Mouse (Mus musculus) kidney, embryonic 15.5 days (tissue): ENCODE measurements at regions not wholly inside any gene's neighbourhood (a gene's known extent, or its start where the extent isn't known, plus 50 kb on each side); places are given as distances from the start of the nearest gene placed in this dataset.

Experiments used
- ATAC-seq: fragments of 200-750 bp; cut with Nextera tagmentation; replicated peaks from 2 replicates; pipeline ENCODE4 v1.8.0; 2017; ENCODE audit warnings: moderate TSS enrichment; ENCODE audit not compliant: low FRiP score
- H3K27ac ChIP-seq: fragments of 300-500 bp; sonication (generic); 2 replicates; pipeline ENCODE4 v1.5.1; 2015; ENCODE audit warnings: mild to moderate bottlenecking, inconsistent platforms
- H3K27me3 ChIP-seq: fragments of 300-500 bp; sonication (generic); 2 replicates; pipeline ENCODE4 v1.6.1; 2015; ENCODE audit warnings: inconsistent platforms
- H3K36me3 ChIP-seq: fragments of 300-500 bp; sonication (generic); 2 replicates; pipeline ENCODE4 v1.6.1; 2015; ENCODE audit warnings: inconsistent platforms
- H3K4me1 ChIP-seq: fragments of 300-500 bp; sonication (generic); 2 replicates; pipeline ENCODE4 v1.6.1; 2015; ENCODE audit warnings: inconsistent platforms
- H3K4me2 ChIP-seq: fragments of 300-500 bp; sonication (generic); 2 replicates; pipeline ENCODE4 v1.6.1; 2015; ENCODE audit warnings: moderate library complexity, mild to moderate bottlenecking, inconsistent platforms
- H3K4me3 ChIP-seq: fragments of 300-500 bp; sonication (generic); replicated peaks from 2 replicates; pipeline ENCODE4 v1.5.1; 2015; ENCODE audit warnings: mild to moderate bottlenecking, inconsistent platforms
- H3K9ac ChIP-seq: fragments of 300-500 bp; sonication (generic); 2 replicates; pipeline ENCODE4 v1.6.1; 2015; ENCODE audit warnings: mild to moderate bottlenecking, inconsistent platforms
- H3K9me3 ChIP-seq: fragments of 300-500 bp; sonication (generic); replicated peaks from 2 replicates; pipeline ENCODE4 v1.6.1; 2016; ENCODE audit warnings: inconsistent platforms
- WGBS: fragments of 180-500 bp; shearing (Covaris S2); methylation state at CpG from one replicate; pipeline ENCODE4 v1.1.7; 2015; ENCODE audit warnings: mixed read lengths; 5-methylcytosine and 5-hydroxymethylcytosine counted together

DNA sequence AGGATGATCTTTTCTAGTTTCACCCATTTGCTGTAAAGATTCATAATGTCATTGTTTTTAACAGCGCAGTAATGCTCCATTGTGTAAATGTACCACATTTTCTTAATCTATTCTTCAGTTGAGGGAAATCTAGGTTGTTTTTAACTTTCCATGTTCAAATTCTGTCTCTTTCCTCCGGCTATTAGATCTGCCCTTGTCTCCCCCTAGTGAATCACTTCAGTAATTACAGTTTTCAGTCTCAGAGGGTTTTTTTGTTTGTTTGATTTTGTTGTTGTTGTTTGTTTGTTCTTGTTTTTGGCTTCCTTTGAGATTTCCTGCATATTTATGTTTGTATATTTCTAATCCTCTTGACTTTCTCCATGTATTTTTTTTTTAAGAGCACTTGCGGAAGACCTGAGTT lies 194.8 kb upstream of the Thsd7b start:
- Histone ChIP-seq H3K27ac (no peak overlapping the region), H3K9me3 (no peaks in the 10 kb centered on the region), H3K4me2 (no peak overlapping the region), H3K4me1 (no peaks in the 10 kb centered on the region), H3K27me3 (no peaks in the 10 kb centered on the region), H3K36me3 (no peaks in the 10 kb centered on the region), H3K4me3 (no peak overlapping the region), H3K9ac (no peak overlapping the region)
- WGBS: 76% methylated on average over 3 of the region's 3 CpGs
- no peak for ATAC-seq

DNA sequence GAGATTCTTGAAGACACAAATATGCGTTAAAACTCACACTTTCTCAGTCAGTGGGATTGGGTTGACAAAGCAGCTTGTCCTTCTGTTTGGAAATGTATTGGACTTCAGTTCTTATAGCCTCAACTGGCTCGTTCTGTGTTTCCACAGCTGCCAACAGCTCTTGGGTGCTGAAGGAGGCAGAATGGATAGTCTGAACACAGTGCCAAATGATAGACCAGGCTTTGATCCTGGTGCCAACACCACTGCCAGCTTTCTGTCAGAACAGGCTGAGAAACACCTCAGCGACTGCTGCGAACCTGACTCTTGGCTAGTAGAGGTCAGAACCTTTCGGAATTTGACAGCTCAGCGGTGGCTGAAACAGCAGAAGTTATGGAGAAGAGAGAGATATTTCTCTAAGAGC lies 215.9 kb upstream of the Thsd7b start:
- WGBS: 73% methylated on average over 6 of the region's 6 CpGs
- Histone ChIP-seq H3K27ac (no peak overlapping the region), H3K9ac (no peak overlapping the region), H3K9me3 (no peaks in the 10 kb centered on the region), H3K4me1 (no peaks in the 10 kb centered on the region), H3K36me3 (no peaks in the 10 kb centered on the region), H3K4me2 (no peak overlapping the region), H3K27me3 (no peaks in the 10 kb centered on the region), H3K4me3 (no peak overlapping the region)
- no peak for ATAC-seq

DNA sequence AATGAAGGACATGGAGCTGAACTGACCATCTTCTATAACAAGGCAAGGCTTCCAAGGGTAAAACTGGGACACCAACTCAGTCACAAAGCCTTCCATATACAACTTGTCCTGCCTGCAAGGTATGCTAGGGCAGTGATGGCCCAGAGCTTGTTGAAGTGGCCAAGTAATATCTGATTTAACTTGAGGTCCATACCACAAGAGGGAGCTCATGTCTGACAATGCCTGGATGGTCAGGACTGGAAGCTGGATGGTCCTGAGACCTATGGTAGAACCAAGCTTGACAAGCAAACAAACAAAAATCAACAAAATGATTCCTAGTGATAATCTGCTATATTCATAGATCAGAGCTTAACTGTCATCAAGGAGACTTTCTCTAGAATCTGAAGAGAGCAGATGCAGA lies 217.8 kb upstream of the Thsd7b start:
- no peak overlapping the region for H3K9ac ChIP-seq
- no peak overlapping the region for H3K4me2 ChIP-seq
- no peaks in the 10 kb centered on the region for H3K36me3 ChIP-seq
- ATAC-seq: no peak
- H3K4me3 ChIP-seq: no peak overlapping the region
- H3K9me3 ChIP-seq: no peaks in the 10 kb centered on the region
- H3K4me1 ChIP-seq: no peaks in the 10 kb centered on the region
- no peak overlapping the region for H3K27ac ChIP-seq
- H3K27me3 ChIP-seq: no peaks in the 10 kb centered on the region

DNA sequence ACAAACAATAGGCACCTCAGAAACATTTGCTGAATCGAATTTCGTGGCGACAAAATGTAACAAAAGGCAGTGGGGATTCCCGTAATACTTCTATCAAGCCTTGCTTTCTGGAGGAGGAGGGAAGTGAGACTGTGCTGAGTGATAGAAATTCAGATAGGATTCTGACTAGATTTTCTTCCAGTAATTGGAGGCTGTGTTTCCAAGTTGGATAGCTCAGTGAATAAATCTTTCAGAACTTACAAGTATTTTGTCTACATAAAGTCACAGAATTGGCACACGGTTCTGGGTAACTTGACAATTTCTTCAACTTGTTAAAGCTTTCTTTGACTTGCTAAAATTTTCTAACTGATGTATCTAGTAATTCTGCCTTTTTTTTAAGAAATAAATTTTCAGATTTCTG lies 239.4 kb upstream of the Thsd7b start:
- Histone ChIP-seq H3K9me3 (no peaks in the 10 kb centered on the region), H3K27me3 (no peaks in the 10 kb centered on the region), H3K4me3 (no peak overlapping the region), H3K4me1 (no peaks in the 10 kb centered on the region), H3K36me3 (no peaks in the 10 kb centered on the region), H3K9ac (no peak overlapping the region), H3K4me2 (no peak overlapping the region), H3K27ac (no peak overlapping the region)
- ATAC-seq: no peak
- 87% methylated on average over 5 of the region's 5 CpGs for WGBS

DNA sequence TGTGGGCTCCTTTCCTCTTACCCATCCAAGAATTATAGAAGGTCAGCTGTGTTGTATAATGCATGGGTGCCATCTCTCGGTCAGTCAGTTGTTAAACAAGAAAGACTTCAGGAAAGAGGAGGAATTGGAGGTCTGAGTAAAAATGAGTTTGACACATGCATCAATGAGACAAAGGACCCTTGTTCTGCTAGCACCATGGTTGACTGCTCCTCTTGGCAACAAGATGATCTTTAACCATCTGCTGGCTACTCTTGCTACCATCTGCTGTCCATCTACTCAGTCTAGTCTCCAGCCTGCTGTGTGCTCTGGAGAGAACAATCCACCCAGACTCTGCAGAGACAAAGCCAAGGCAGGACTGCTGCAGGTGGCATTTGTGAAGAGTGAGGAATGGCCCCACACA lies 267.2 kb upstream of the Thsd7b start:
- H3K4me2 ChIP-seq: no peak overlapping the region
- no peaks in the 10 kb centered on the region for H3K27me3 ChIP-seq
- no peak overlapping the region for H3K27ac ChIP-seq
- H3K9ac ChIP-seq: no peak overlapping the region
- H3K4me3 ChIP-seq: no peak overlapping the region
- 81% methylated on average over 1 of the region's 1 CpGs for WGBS
- no peaks in the 10 kb centered on the region for H3K36me3 ChIP-seq
- H3K9me3 ChIP-seq: no peaks in the 10 kb centered on the region
- no peak for ATAC-seq
- no peaks in the 10 kb centered on the region for H3K4me1 ChIP-seq

DNA sequence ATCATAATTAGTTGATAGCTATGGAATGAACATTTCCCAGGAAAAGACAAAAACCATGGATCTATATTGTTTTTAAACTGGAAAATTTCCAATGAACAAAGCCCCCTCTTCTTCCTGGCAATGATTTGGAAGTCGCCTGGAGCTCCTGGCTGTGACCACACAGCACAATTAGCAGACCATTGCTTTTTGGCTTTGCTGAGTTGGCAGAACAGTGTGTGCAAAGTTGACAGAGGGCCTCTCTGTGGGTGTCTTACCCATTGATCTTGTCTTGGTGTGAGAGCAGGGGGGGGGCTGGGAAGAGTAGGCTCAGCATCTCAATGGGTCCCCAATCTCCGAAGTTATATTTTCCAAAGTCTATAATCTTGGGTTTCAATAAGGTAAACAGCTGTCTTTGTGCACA lies 270.8 kb upstream of the Thsd7b start:
- Histone ChIP-seq H3K4me2 (no peak overlapping the region), H3K27ac (no peak overlapping the region), H3K4me1 (no peaks in the 10 kb centered on the region), H3K4me3 (no peak overlapping the region), H3K27me3 (no peaks in the 10 kb centered on the region), H3K9ac (no peak overlapping the region), H3K9me3 (no peaks in the 10 kb centered on the region), H3K36me3 (no peaks in the 10 kb centered on the region)
- WGBS: 81% methylated on average over 2 of the region's 2 CpGs
- ATAC-seq: no peak

DNA sequence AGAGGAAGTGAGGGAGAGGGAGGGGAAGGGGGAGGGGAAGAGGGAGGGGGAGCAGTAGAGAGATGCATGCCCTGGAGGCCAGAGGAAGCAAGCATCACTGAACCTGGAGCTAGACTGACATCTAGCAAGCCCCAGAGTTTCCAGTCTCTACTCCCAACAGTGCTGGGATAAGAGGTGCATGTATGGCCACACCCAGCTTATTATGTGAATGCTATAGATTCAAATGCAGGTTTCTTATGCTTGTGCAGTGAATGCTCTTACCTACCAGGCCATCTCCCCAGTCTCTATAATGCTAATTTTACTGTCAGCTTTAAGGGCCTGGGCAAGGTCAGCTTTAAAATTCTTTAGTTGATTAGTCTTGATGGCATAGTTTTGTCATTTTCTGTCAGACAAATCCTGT lies 271.3 kb upstream of the Thsd7b start:
- no peaks in the 10 kb centered on the region for H3K9me3 ChIP-seq
- no peak overlapping the region for H3K4me2 ChIP-seq
- no peaks in the 10 kb centered on the region for H3K27me3 ChIP-seq
- H3K4me1 ChIP-seq: no peaks in the 10 kb centered on the region
- H3K27ac ChIP-seq: no peak overlapping the region
- H3K4me3 ChIP-seq: no peak overlapping the region
- no peaks in the 10 kb centered on the region for H3K36me3 ChIP-seq
- no peak overlapping the region for H3K9ac ChIP-seq
- no peak for ATAC-seq

DNA sequence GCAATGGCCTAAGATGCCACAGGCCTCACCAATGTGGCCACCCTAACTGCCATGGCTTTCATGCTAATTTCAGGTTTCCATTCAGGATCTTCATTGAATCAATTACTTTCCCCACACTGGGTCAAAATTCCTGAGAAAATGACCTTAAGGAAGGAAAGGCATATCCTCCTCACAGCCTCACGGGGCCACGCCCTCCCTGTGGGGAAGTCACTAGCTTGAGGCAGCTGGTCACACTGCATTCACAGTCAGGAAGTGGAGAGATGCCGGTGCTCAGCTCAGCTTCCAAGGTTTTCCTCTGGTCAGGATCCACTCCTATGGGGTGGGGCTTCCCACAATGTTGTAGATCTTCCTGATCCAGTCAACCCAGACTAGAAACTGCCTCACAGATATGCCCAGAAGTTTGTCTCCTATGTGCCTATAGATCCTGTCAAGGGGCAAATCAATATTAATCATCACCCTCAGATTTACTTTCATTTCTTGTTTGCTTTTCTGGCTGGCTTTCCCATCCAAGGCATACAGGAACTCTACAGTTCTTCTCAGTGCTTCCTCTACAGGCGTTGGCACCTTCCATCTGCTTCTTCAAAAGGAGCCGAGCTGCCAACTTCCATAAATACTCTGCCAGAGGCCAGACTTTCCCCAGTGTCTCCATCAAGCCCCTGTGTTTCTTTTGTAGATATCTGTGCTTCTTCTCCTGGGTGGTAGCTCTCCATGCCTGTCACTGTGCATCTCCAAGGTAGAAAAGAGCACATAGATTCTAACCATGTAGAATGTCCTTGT lies 273.2 kb upstream of the Thsd7b start:
- Histone ChIP-seq H3K4me1 (no peaks in the 10 kb centered on the region), H3K27me3 (no peaks in the 10 kb centered on the region), H3K4me3 (no peak overlapping the region), H3K4me2 (no peak overlapping the region), H3K9me3 (no peaks in the 10 kb centered on the region), H3K9ac (no peak overlapping the region), H3K36me3 (no peaks in the 10 kb centered on the region), H3K27ac (no peak overlapping the region)
- WGBS: 69% methylated on average over 5 of the region's 5 CpGs
- ATAC-seq: no peak

DNA sequence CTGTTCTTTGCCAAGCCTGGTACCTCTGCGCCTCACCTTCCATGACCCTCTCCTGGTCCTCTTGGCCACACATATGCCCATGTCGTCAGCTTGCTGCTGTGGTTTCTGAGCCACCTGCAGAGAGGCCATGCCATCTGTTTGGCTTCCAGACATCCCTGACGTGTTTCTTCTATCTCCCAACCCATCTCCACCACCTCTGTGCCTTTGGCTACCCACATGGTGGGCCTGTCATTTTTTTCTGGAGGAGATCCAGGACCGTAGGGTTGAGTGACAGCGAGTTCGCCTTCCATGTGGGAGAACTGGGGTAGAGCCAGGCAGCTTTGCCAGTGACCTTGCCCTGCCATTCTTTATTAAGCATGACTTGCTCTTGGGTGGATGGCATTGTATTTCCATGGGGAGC lies 278.4 kb upstream of the Thsd7b start:
- H3K36me3 ChIP-seq: no peaks in the 10 kb centered on the region
- no peaks in the 10 kb centered on the region for H3K9me3 ChIP-seq
- H3K4me1 ChIP-seq: no peaks in the 10 kb centered on the region
- no peak overlapping the region for H3K4me3 ChIP-seq
- H3K27ac ChIP-seq: no peak overlapping the region
- no peaks in the 10 kb centered on the region for H3K27me3 ChIP-seq
- H3K4me2 ChIP-seq: no peak overlapping the region
- no peak for ATAC-seq
- WGBS: 86% methylated on average over 6 of the region's 6 CpGs
- H3K9ac ChIP-seq: no peak overlapping the region

DNA sequence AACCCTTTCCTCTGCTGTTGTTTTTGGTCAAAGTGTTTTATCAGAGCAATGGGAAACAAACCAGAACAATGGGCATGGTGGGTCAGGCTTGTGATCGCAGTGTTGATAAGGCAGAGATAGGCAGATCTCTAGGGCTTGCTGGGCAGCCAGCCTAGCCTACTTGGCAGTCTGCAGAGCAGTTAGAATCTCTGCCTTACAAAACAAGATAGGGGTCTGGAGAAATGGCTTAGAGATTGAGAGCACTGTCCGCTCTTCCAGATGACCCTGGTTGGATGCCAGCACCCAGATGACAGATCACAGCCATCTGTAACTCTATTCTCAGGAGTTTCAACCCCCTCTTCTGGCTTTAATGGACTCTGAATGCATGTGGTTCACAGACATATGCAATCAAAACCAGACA lies 289.7 kb upstream of the Thsd7b start:
- H3K27ac ChIP-seq: no peak overlapping the region
- whole genome bisulfite sequencing: 86% methylated on average over 2 of the region's 2 CpGs
- no peaks in the 10 kb centered on the region for H3K27me3 ChIP-seq
- H3K4me3 ChIP-seq: no peak overlapping the region
- ATAC-seq: no peak
- no peaks in the 10 kb centered on the region for H3K4me1 ChIP-seq
- no peak overlapping the region for H3K9ac ChIP-seq
- H3K36me3 ChIP-seq: no peaks in the 10 kb centered on the region
- H3K4me2 ChIP-seq: no peak overlapping the region
- no peaks in the 10 kb centered on the region for H3K9me3 ChIP-seq

DNA sequence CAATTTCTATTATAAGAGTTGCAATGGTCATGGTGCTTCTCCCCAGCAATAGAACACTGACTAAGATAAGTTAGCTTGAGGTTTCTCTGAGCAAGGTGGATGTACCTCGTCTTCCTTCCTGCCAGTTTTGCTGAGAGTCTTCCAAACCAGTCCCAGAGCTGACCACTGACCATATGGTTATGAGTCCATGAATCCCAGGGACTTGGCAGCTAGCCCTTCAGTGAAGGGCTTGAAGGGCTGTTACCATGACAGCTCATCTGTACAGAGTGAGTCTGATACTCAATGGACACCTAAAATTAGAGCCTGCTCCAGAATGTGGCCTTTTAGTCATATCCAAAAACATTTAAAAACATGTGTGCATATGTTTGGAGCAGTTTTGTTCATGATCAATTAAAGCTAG lies 297.5 kb upstream of the Thsd7b start:
- ATAC-seq: no peak
- WGBS: 88% methylated on average over 1 of the region's 1 CpGs
- no peak overlapping the region for H3K4me3 ChIP-seq

DNA sequence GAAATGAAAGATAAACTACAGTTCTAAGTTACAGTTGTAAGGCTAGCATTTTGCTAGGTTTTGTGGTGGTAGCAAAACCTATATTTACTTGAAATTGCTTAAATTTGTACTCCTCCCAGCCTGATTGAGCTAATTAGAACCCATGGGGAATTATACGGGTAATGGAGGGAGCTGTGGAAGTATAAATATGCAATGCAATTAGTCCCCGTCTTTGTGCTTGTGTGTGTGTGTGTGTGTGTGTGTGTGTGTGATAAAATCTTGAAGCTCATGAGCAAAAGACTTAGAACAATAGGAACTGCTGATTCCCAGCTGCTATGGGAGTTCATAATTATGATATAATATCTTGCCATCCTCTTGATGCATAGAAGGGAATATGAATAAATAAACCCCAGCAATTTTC lies 321.7 kb upstream of the Thsd7b start:
- no peak overlapping the region for H3K4me3 ChIP-seq
- H3K9me3 ChIP-seq: no peaks in the 10 kb centered on the region
- no peak overlapping the region for H3K27ac ChIP-seq
- ATAC-seq: no peak
- no peak overlapping the region for H3K9ac ChIP-seq
- no peak overlapping the region for H3K4me2 ChIP-seq
- WGBS: 77% methylated on average over 2 of the region's 2 CpGs
- no peaks in the 10 kb centered on the region for H3K4me1 ChIP-seq
- H3K27me3 ChIP-seq: no peaks in the 10 kb centered on the region
- H3K36me3 ChIP-seq: no peaks in the 10 kb centered on the region

More for the DNA sequence above, 297.5 kb upstream of the Thsd7b start:
- H3K4me1 ChIP-seq: no peaks in the 10 kb centered on the region
- no peaks in the 10 kb centered on the region for H3K36me3 ChIP-seq
- no peak overlapping the region for H3K27ac ChIP-seq
- H3K27me3 ChIP-seq: no peaks in the 10 kb centered on the region
- H3K9ac ChIP-seq: no peak overlapping the region
- H3K9me3 ChIP-seq: no peaks in the 10 kb centered on the region
- H3K4me2 ChIP-seq: no peak overlapping the region

DNA sequence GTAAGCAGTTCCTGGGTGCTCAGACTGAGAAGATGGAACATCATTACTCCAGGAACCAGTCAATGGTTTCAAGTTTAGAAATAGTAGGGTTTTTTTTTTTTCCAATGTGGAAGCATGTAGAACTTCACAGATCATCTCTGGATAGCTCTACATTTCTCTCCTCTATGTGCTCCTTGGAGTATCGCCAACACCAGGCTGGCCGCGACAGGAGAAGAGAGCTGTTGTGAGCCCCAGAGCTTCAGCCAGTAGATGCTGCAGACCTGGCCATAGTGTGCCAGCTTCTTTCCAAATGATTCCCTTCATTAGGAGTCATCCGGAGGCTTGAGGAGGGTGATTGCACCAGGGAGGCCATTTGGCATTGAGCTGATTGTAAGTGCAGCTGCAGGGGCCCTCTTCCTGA lies 322.6 kb upstream of the Thsd7b start:
- Histone ChIP-seq H3K36me3 (no peaks in the 10 kb centered on the region), H3K9ac (no peak overlapping the region), H3K27me3 (no peaks in the 10 kb centered on the region), H3K4me3 (no peak overlapping the region), H3K4me1 (no peaks in the 10 kb centered on the region), H3K27ac (no peak overlapping the region), H3K4me2 (no peak overlapping the region), H3K9me3 (no peaks in the 10 kb centered on the region)
- ATAC-seq: no peak
- WGBS: 70% methylated on average over 4 of the region's 4 CpGs
